Mouse (Mus musculus) gastrocnemius, adult 8-10 months (tissue): ENCODE results near the gene Asb14. TPM values are rescaled to one million over a fixed set of nuclear protein-coding genes. Genes with fewer than 3 reads are reported as not detected.
"Not testable (repeated sequence)": the region's sequence is repeated elsewhere in the genome, so short reads cannot be mapped to it uniquely, and the experiment has no call there.

Experiments used
- DNase-seq, 2 experiments: peaks; one replicate each; pipeline ENCODE4 v3.0.0; 2022; ENCODE audit warnings: low spot score in 2 of 2
- total RNA-seq, 4 experiments: library from RNA; stranded (reverse); gene quantifications; 2 replicates each; pipeline ENCODE4 v1.2.4; 2022

Asb14 gene
- total RNA-seq: 100 to 1,000 TPM; 119 to 141 (median 124) TPM

DNA sequence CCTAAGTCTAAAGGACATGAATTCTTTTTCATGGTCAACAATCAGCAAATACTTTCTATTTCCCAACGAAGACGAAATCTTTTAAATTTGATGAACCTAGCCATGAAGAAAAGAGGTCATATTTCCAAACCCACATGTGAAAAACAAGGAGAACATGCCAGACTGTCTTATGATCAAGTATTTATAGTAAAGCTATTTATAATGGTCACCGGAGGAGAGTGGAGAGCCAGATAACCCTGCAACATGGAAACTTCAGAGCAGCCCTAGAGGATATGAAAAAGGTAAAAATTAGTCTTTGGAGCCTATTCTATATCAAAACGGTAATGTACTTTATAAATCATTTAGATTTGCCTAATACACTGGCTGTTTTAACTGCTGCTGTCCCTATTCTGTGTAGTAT, at the start of gene Asb14:
Gene Asb14, plus strand, starts transcription at position 166 of the 400 bp plus-strand sequence.
- no peak for DNase-seq

DNA sequence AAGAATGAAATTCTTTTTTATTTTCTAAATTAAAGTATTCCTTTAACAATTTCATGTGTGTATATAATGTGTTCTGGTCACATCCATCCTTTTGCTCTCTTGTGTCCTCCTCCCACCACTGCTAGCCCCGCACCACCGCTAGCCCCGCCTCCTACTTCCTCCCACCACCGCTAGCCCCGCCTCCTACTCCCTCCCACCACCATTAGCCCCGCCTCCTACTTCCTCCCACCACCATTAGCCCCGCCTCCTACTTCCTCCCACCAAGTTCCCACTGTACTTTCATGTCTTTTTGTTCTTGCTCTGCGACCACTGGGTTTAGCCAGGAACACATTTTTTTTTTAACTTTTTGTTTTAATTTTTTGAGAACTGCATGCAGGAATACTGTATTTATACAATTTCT, 41.3 kb upstream of the Asb14 start:
- no peak for DNase-seq

DNA sequence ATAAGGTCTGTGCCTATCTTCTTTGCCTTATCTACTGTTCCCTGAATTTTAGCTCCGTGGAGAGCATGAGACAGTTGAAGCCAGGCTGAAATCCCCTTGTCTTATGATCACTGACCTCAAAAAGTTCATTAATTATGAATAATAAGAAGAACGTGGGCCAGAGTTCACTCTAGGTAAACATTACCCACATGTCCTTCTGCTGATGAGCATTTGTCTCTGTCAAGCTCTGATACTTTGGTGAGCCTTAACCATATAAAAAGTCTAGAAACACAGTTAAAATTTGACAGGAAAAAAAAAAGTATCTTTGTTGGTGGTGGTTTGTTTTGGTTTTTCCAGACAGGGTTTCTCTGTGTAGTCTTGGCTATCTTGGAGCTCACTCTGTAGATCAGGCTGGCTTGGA, 40.3 kb upstream of the Asb14 start:
- DNase-seq: no peak

DNA sequence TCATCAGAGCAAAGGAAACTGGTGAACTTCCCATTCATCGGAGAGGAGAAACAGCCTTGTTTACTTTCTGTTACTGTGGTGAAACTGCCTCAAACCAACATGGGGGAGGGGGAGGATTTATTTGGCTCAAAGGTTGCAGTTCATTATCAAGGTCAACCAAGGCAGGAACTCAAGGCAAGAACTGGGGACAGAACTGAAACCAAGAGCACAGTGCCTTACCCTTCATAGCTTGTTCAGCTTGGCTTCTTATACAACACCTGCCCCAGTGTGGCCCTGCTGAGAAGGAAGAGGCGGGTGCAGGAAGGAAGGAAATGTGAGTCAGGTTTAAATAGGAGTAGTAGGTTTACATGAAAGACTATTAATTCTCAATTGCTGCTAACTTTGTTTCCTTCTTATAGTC, 36.0 kb upstream of the Asb14 start:
- DNase-seq: no peak

DNA sequence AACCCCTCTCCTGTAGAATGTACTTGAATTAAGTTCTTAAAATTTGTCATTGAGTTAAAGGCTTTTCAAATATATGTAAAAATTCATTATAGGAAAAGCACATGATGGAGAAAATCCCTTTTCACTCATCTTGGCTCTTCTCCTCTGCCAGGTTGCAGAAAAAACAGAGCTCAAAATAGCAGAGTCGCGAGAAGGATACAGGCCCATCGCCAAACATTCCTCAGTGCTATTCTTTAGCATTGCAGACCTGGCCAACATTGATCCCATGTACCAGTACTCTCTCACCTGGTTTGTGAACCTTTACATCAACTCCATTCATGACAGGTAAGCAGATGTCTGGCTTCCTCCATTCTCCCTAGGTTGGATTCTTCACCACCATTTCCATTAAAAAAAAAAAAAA, 35.3 kb upstream of the Asb14 start:
- DNase-seq: no peak

DNA sequence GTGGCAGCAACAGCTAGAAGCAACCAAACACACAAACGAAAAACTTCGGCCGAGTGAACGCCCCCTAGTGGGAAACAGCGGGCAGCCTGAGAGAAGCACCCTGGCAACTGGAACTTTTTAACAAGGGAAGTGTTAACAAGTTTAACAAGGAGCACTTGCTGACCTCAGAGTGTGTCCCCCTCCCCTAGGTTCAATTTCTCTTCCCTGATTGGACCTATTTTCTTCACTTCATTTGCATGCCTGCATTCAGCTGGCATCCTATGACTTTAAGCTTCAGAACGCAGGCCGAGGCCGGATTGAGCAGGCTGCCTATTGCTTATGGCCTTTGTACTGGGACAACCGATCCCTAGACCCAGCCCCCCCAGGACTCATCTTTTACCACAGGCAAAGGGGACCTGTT, 27.0 kb upstream of the Asb14 start:
- DNase-seq: no peak

- no peak for DNase-seq
Observed at GRCm38 (mm10) chr14:26868299-26868698, 26.1 kb upstream of the Asb14 start.

DNA sequence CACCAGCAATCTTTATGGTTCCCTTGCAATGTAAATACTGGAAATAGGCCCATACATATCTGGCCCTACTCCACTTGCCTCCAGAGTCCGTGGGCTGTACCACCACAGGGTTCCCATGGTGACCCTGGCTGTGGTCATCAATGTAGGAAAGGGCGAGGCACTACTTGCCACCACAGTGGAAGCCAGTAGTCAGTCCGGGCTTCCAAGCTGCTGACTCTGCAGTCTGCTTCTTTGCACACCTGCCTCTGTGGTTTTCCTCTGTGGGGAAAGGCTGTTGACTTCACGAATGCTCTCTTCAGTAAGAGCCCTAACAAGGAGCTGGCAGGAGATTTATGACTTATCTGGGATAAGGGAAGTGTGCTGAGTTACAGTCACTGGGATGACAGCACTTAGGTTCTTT, 15.6 kb upstream of the Asb14 start:
- DNase-seq: no peak

DNA sequence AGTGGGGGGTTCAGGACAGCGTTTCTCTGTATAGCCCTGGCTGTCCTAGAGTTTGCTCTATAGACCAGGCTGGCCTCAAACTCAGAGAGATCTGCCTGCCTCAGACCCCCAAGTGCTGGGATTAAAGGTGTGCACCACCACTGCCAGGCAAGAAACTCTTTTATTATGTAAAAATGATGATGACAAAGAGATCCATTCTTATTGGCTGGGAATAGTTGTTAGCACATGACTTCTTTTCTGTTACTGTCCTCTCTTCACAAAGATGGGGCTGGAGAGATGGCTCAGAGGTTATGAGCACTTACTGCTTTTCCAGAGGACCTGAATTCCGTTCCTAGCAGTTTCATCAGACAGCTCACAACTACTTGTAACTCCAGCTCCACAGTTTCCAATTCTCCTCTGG, 14.4 kb upstream of the Asb14 start:
- no peak for DNase-seq

GRCm38 (mm10) chr14:26881700-26882099, 12.7 kb upstream of the Asb14 start:
- DNase-seq: no peak

DNA sequence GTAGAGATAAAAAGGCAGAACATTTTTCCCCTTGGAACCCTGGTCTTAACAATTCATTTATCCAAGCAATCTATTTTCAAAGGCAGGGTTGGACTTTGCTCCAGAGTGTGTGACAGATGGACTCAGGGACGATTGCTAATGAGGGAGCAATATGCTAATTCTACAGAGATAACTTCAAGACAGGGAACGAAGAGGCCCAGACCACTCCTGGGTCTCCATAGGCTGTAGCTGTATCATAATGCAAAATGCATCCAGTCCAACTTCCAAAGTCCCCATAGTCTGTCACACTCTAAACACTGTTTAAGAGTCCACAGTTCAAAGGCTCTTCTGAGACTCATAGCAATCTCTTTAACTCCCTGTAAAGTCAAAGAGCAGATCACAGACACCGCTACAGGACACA, 7.1 kb upstream of the Asb14 start:
- no peak for DNase-seq

DNA sequence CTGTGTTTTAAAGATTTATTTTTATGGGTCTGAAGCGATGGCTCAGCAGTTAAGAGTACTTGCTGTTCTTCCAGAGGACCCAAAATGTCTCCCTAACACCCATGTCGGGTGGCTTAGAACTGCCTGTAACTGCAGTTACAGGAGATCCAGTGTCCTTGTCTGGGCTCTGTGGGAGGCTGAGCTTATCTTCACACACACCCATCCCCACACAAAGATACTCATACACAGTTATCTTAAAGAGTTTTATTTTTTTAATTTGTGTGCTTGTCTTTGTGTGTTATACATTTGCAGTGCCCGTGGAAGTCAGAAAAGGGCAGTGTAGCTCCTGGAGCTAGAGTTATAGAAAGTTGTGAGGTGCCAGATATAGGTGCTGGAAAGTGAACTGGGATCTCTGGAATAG, 3.6 kb upstream of the Asb14 start:
- no peak for DNase-seq

GRCm38 (mm10) chr14:26899490-26899889, 5.1 kb downstream of the Asb14 start:
- no peak for DNase-seq

- no peak for DNase-seq
Observed at GRCm38 (mm10) chr14:26900893-26901292, 6.5 kb downstream of the Asb14 start.

DNA sequence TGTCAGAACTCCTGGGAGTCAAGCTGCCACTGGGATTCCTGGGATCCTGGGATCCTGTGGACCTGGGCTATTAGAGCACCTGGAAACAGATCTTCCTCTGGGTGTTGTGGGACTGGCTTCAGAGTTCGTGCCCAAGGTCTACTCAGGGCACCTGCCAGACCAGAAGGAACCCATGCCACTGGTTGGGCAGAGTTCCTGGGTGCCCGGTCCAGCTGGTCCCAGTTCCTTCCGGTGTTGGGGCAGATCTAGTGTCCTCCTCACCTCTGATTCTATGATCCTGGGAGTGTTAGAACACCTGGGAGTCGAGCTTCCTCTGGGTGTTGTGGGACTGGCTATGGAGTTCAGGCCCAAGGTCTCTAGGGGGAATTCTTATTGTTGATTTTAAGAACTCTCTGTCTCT, 13.0 kb downstream of the Asb14 start:
- no peak for DNase-seq

DNA sequence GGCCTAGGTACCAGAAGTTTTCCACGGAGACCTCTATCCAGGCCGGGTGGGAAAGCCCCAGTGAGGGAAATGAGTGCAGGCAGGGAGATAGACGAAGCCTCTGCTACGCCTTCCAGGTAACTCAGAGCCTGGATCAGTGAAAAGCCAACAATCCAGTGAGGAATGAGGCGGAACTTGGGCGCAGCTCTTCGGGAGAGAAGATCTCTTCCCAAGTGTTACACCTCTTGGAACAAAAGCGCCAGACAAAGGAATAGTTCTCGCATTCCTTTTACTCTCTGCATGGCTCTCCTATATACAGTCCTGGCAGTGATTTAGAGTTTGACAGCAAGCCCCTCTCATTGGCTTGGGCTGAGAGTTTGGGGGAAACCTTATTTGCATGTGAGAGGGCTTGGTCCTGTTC, 16.1 kb downstream of the Asb14 start:
- not testable (repeated sequence) for DNase-seq

- no peak for DNase-seq
Observed at GRCm38 (mm10) chr14:26911201-26911600, 16.8 kb downstream of the Asb14 start.

DNA sequence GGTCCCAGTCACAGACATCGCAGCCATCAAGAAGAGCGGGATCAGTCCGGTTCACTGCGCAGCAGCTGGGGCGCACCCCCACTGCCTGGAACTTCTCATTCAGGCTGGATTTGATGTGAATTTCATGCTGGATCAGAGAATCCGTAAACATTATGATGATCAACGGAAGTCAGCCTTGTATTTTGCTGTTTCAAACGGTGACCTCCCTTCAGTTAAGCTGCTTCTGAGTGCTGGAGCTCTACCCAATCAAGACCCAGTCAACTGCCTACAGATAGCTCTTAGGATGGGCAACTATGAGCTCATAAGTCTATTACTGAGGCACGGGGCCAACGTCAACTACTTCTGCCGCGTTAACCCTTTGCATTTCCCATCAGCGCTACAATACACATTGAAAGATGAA, 17.5 kb downstream of the Asb14 start:
- DNase-seq: no peak

- no peak for DNase-seq
Observed at GRCm38 (mm10) chr14:26913681-26914268, 19.4 kb downstream of the Asb14 start.

DNA sequence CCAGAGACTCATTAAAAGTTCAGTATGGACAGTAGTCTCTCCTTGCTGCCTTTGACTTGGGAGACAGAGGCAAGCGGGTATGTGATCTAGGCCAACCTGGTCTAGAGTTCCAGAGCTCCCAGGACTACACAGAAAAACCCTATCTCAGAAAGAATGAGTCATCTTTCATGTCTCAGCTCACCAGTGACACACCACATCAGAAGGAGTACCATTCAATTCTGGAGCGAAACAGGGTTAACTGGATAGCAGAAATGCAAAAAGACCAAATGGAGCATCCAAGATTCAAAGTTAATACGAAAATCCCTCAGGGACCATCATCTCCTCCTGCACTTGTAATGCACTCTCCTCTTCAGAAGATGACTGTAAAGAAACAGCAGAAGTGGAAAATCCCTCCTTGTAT, 25.0 kb downstream of the Asb14 start:
- no peak for DNase-seq

- no peak for DNase-seq
Observed at GRCm38 (mm10) chr14:26923702-26924421, 29.5 kb downstream of the Asb14 start.

- DNase-seq: no peak
Observed at GRCm38 (mm10) chr14:26934891-26935290, 40.5 kb downstream of the Asb14 start.

DNA sequence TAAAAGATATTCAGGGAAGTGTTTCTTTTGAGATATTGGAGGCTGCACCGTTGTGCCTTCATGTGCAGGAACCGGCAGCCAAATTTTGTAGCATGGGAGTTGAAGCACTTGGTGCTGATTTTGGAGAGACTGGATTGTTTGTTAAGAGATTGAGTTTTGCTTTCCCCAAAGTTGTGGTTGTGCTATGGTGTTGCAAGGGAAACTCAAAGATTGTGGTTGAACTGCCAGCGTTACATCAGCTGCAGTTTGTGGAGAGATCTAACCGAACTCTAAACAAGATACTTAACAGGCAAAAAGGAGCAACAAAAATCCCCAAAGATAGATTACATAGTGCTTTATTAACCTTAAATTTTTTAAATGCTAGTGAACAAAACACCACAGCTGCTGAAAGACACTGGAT, 41.2 kb downstream of the Asb14 start:
- no peak for DNase-seq
